Mouse (Mus musculus) olfactory bulb, adult 2 months (tissue): Measurements from ENCODE around the gene Glra1.

ENCODE experiments used
- CTCF ChIP-seq: fragments of 200-500 bp; IDR thresholded peaks from 2 replicates; pipeline ENCODE4 v1.5.1; 2012; ENCODE audit warnings: low read depth, mild to moderate bottlenecking, low read length, moderate library complexity; ENCODE audit not compliant: insufficient read depth
- POLR2A ChIP-seq: fragments of 200-500 bp; IDR thresholded peaks from 2 replicates; pipeline ENCODE4 v1.6.1; 2012; ENCODE audit warnings: mild to moderate bottlenecking, low read depth, low read length, moderate library complexity; ENCODE audit not compliant: insufficient read depth

DNA sequence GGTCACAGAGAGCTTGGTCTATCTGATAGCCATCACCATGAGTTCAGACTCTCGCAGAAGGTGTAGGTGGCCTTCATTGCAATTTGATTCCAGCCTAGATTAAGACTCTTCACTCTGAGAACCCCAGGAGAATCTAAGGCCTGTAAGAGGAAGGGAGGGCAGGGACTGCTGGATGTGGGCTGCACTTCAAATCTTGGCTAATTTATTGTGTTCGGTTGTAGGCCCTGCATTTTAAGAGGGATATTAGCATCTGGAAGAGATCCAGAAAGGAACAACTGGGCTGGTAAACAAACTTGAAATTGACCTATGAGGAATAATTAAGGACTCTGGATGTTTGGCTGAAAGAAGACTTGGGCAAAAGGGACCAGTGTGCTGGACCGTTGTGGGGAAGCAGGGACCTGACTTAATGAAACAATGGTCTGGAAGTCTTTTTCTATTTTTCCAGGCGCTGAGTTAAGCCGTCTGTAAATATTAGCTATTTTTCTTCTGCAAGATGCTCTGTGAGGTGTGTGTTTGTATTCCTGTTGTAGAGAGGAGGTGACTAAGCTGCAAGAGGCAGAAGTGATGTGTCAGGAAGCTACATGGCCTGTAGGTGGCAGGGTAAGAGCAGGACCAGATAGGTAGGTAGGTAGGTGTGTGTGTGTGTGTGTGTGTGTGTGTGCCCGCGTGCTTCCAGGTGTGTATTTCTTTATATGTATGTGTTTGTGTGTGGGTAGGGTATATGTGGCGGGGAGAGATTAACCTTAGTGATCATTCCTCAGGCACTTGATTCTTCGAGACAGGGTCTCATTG lies 18.4 kb downstream of the Glra1 start:
- TF ChIP-seq POLR2A (no peak), CTCF (no peak)
